Mouse (Mus musculus): ENCODE data around the gene Rnf227. TPM values are rescaled to one million over a fixed set of nuclear protein-coding genes. Genes with fewer than 3 reads are reported as not detected.
A peak's percentile ranks its signal among the peaks of the same experiment; 100 is the strongest.
"Not testable (repeated sequence)": the region's sequence is repeated elsewhere in the genome, so short reads cannot be mapped to it uniquely, and the experiment has no call there.

The Rnf227 gene
- total RNA-seq (2021) = under 1 TPM; 0.41 to 0.57 TPM
- long read RNA-seq, experiment 1 = 0 reads
- long read RNA-seq, experiment 2 = 0 reads

- peak; percentile 72 to 83 for DNase-seq
These were observed at the start of gene Rnf227 for GRCm38 (mm10) chr11:69340161-69341131. Gene Rnf227 (plus strand): TSS chr11:69340461.

GRCm38 (mm10) chr11:69291111-69291510 lies 49.1 kb upstream of the Rnf227 start:
- no peak for DNase-seq

- peak in 1 of 2 experiments; percentile 14 for DNase-seq
These were observed 45.0 kb upstream of the Rnf227 start for GRCm38 (mm10) chr11:69295286-69295685.

DNA sequence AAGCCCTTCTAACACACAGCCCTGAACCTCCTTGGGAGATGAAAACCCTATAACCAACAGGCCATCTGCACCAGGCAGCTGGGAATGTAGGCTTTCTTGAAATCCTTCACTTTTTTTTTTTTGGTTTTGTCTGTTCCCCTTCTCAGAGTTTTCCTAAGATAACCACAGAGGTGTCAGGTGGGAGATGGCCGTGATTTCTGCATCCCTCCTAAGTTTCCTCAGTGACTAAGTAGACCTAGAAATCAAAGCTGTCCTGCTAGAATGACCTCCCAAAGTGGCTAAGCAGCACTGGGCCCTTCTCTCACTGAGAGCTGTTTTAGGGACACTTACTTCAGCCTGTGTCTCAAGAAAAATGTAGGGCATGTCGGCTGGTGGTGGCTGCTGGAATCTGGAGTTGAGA lies 42.5 kb upstream of the Rnf227 start:
- DNase-seq = no peak

DNA sequence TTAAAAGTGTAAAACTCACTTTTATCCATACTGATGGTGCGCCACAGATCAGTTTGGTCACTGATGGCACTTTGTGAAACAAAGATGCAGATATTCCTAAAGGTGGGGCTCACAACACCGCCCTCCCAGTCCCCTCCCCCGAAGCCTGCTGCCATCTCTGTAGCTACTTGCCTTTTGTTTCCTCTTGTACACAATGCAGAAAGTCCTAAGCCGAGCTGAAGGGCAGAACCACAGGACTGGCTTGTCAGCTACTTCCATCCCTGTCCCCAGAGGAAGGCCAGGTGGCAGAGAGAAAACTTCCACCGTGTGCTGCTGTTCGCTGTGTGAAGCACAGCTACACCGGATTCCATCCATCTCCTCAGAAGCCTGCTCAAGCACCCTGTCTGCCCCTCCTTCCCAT lies 42.0 kb upstream of the Rnf227 start:
- no peak for DNase-seq

DNA sequence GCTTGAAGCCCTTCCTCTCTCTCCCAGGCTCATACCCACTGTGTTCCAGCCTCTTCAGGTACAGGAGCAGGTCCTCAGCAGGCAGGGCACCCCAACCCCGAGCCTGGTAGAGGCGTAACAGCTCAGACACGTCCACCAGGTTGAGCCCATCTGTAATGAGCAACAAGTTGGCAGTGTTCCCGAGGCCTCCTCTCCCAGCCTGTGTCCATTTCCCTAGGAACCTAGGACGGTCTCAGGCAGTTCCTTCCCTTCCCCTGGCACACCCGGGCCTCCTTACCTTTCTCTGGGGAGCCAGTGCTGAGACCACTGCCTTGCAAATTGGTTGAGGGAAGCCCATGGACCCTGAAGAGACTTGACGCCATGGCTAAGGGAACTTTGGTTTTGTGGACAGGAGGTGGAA lies 37.4 kb upstream of the Rnf227 start:
- DNase-seq = no peak

DNA sequence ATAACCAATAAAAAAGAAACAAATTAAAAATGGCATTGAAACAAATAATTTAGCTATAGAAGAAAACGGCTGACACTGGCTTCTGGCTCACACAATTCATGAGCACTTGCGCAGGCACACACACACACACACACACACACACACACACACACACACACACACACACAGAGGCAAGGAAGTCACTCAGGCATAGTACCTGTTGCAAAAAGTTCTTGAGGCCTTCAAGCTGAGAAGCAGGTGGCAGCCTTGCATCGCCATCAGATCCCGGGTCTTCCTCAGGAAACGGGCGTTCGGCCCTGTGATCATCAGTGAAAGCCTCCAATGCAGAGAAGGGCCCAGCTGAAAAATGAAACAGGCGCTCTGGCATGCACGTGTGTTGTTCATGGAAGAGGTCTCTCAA lies 35.0 kb upstream of the Rnf227 start:
- no peak for DNase-seq

GRCm38 (mm10) chr11:69306039-69306438 lies 34.2 kb upstream of the Rnf227 start:
- DNase-seq = no peak

- DNase-seq = no peak
These were observed 29.0 kb upstream of the Rnf227 start for GRCm38 (mm10) chr11:69311266-69311665.

GRCm38 (mm10) chr11:69316361-69316760 lies 23.9 kb upstream of the Rnf227 start:
- no peak for DNase-seq

GRCm38 (mm10) chr11:69318000-69318399 lies 22.3 kb upstream of the Rnf227 start:
- not testable (repeated sequence) for DNase-seq

GRCm38 (mm10) chr11:69321580-69321979 lies 18.7 kb upstream of the Rnf227 start:
- no peak for DNase-seq

- DNase-seq = no peak
These were observed 18.3 kb upstream of the Rnf227 start for GRCm38 (mm10) chr11:69322010-69322409.

DNA sequence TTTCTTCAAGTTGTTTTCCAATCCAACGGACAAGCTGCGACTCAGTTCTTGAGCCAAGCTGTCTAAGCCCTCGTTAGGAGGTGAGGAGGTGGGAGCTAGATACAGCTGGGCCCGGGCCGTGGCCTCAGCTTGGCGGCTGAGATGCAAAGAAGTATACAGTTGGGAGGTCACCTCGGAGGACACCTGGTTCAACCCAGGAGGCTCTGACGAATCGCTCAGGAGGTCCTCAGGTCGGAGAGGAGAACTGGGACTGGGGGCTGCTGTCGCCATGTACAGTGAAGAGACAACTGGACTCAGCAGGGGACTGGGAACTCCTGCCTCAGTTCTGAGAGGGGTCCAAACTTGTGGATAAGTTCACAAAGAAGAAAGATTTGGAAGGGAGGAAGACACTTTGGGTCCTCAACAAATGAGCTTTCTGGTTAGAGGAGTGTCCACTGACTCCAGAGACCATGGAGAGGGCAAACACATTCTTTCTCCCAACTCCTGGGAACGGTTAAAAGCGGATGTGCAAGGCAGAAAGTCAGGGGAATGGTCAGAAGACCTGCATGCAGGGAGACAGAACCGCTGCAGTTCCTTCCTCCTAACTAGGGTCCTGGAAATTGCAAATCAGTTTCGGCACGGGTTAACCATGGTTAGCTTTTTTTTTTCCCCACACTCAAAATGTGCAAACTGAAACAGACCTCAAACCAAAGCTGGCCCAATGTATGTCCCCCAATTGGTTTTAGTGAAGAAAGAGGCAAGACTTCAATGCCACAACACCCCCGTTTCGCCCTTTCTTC lies 17.4 kb upstream of the Rnf227 start:
- DNase-seq = peak in 1 of 2 experiments; percentile 19

GRCm38 (mm10) chr11:69323667-69324111 lies 16.6 kb upstream of the Rnf227 start, which contains the start of the genes Cntrob and Trappc1:
Gene Cntrob (minus strand): TSS chr11:69323775.
Gene Trappc1 (plus strand): TSS chr11:69323980.
- DNase-seq = peak; percentile 98 to 100

GRCm38 (mm10) chr11:69324749-69325148 lies 15.5 kb upstream of the Rnf227 start:
- no peak for DNase-seq

DNA sequence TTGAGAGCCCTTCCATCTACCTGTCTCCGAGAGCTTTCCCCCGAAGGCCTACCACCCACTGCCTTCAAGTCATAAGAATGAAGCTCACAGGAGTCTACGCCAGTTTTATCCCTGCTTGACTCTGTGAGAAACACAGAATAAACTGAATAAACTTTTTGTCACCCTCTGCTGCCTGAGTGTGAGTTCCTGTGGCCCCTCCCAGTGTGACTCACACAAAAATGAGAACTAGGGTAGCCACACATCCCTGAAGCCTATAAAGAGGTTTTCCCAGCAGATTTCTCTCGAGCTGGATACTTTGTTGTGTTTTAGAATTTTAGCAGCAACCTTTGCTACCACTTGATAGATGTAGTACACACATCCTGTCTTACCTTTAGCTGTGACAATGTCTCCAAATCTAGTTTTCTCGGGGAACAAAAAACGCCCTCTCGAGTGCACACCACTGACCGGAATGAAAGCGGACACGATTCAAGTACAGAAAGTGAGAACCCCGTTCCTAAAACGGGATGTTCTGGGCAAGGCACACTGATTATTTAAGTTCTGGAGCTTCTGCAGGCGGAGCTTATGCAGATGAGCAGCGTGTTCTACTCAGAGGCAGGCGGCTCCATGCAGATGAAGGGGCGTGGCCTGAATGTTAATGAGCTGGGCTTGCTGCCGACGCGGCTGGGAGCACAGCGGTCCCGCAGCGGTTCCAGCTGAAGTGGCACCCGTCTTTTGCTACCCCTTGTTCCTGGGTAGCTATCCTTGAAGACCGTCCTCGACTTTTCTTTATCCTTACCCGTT lies 14.4 kb upstream of the Rnf227 start, which contains the start of gene Kcnab3:
Kcnab3 (plus strand) TSS at position 631 of the 780 bp plus-strand sequence.
- peak; percentile 91 to 94 for DNase-seq

DNA sequence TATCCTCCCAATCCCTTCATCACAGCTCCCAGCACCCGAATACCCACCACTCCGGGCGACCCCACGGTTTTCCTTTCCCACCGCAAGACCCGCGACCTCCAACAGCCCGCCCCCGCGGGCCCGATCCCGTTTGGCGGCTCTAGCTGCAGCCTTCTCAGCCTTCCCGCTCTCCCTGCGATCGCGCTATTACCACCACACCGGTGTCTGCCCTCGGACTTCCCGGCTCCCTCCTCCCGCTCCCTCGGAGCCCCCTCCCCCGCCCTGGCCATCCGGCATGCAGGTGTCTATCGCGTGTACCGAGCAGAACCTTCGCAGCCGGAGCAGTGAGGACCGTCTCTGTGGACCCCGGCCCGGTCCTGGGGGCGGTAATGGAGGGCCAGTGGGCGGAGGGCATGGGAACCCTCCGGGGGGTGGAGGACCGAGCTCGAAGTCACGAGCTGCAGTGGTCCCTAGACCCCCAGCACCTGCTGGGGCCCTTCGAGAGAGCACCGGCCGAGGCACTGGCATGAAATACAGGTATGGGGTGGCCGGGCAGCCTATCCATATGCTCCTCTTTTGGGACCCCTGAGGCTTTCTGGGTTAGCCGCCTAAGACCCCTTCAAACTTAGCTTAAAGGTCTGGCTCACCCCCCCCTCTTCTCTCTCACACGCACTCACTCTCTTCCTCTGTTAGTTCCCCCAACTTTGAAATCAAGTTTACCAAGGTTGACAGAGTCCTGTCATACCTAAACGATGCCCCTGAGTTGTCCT lies 13.7 kb upstream of the Rnf227 start:
- DNase-seq = no peak

DNA sequence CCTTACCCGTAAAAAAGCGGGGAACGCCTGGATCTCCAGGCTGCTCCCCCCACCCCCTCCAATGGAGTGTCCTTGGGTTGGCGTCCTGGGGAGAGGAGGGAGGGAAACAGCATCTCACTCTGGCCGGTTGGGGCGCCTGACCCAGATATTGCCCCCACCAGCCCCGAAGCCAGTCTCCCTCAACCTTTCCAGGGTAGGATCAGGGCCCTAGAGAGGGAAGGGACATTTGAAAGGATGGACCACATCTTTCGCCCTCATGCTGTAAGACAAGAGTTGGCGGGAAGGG lies 13.2 kb upstream of the Rnf227 start:
- no peak for DNase-seq

GRCm38 (mm10) chr11:69327648-69328047 lies 12.6 kb upstream of the Rnf227 start:
- DNase-seq = no peak

- DNase-seq = no peak
These were observed 11.7 kb upstream of the Rnf227 start for GRCm38 (mm10) chr11:69328517-69328916.

Measured in heart, adult 18-20 months (tissue).